Mouse (Mus musculus) cerebellum, adult 2 months (tissue): Measurements from ENCODE around the gene Cox7a2. TPM values are rescaled to one million over a fixed set of nuclear protein-coding genes. Genes with fewer than 3 reads are reported as not detected.

Source experiments
- DNase-seq, 2 experiments: peaks; one replicate each; pipeline ENCODE4 v3.0.0; 2021
- H3K27ac ChIP-seq: fragments of 200-500 bp; 2 replicates; pipeline ENCODE4 v1.5.1; 2012; ENCODE audit warnings: low read length, control low read depth, inconsistent platforms; ENCODE audit not compliant: insufficient read depth
- H3K27me3 ChIP-seq: fragments of 200-500 bp; 2 replicates; pipeline ENCODE4 v1.6.1; 2012; ENCODE audit warnings: inconsistent platforms, mild to moderate bottlenecking, low read length, moderate library complexity; ENCODE audit not compliant: control insufficient read depth, insufficient read depth
- H3K4me1 ChIP-seq: fragments of 200-500 bp; 2 replicates; pipeline ENCODE4 v1.6.1; 2011; ENCODE audit warnings: low read length; ENCODE audit not compliant: control insufficient read depth, insufficient read depth
- H3K4me3 ChIP-seq: fragments of 200-500 bp; replicated peaks from 2 replicates; pipeline ENCODE3; 2011; ENCODE audit warnings: mild to moderate bottlenecking, low read depth, low read length, control low read depth; ENCODE audit not compliant: insufficient read depth
- CTCF ChIP-seq: fragments of 200-500 bp; IDR thresholded peaks from 2 replicates; pipeline ENCODE4 v1.5.1; 2011; ENCODE audit warnings: low read depth, mild to moderate bottlenecking, control low read depth, low read length, moderate library complexity, borderline replicate concordance; ENCODE audit not compliant: insufficient read depth
- POLR2A ChIP-seq: fragments of 200-500 bp; IDR thresholded peaks from 2 replicates; pipeline ENCODE4 v1.6.1; 2011; ENCODE audit warnings: low read length, control low read depth, borderline replicate concordance; ENCODE audit not compliant: insufficient read depth
- WGBS: fragments of 180-500 bp; shearing (Covaris S2); methylation state at CpG from one replicate; pipeline ENCODE4 v1.1.7; 2018; 5-methylcytosine and 5-hydroxymethylcytosine counted together
- polyA plus RNA-seq: library from polyadenylated mRNA; depleted of rRNA; stranded (reverse); fragments of >200 nt; gene quantifications from 2 replicates; pipeline ENCODE4 v1.2.3, GENCODE M21; 2012

Cox7a2 gene
- polyA plus RNA-seq, 1 experiment = 707 TPM

DNA sequence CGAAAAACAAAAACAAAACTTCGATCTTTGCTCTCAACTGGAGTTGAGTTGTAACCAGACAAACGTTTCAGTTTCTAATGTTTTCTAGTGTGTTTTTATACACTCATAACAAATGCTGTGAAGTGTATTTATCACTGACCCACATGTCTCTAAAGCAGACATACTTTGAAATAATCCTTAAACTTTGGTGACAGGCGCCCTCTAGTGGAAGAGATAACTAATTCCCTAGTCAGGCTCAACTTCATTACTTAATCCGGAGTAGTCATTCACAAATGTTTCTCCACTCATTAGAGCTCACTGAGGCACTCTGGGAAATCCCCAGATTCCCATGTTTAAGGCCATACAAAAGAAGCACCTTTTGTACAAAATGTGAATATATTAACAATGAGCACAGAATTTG, 36.6 kb downstream of the Cox7a2 start:
- Histone ChIP-seq H3K4me1 (no peaks in the 10 kb centered on the region), H3K27me3 (peaks cover 3% of the 10 kb centered on the region; the same call in 1 of the 2 replicates), H3K4me3 (no peak overlapping the region), H3K27ac (no peak overlapping the region)
- 34% methylated on average over 5 of the region's 5 CpGs for WGBS
- no peak for TF ChIP-seq POLR2A
- TF ChIP-seq CTCF = no peak
- peak in 1 of 2 experiments; percentile 29 for DNase-seq

DNA sequence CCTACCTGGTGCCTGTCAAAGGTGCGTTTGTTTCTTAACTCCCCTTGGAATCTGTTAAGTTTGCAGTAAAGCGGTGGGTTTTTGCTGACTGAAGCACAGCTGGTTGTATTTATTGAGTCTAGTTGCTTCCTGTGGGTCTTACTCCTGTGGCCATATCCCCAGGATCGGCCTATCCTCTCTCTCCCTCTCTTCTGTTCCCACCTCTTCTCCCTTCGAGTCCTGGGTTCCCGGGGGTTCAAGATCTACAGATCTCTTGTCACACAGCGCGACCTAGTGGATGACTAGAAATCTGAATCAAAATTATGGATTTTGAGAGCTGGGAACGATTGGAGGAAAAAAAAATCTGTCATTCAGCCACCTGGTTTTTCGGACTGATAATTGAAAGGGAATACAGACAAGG, 38.6 kb downstream of the Cox7a2 start:
- Histone ChIP-seq H3K4me1 (no peaks in the 10 kb centered on the region), H3K27me3 (peaks cover 3% of the 10 kb centered on the region; the same call in 1 of the 2 replicates), H3K4me3 (no peak overlapping the region), H3K27ac (no peak overlapping the region)
- 6% methylated on average over 9 of the region's 9 CpGs for WGBS
- TF ChIP-seq POLR2A = no peak
- peak; percentile 81 for TF ChIP-seq CTCF
- DNase-seq = peak; percentile 45 to 47

DNA sequence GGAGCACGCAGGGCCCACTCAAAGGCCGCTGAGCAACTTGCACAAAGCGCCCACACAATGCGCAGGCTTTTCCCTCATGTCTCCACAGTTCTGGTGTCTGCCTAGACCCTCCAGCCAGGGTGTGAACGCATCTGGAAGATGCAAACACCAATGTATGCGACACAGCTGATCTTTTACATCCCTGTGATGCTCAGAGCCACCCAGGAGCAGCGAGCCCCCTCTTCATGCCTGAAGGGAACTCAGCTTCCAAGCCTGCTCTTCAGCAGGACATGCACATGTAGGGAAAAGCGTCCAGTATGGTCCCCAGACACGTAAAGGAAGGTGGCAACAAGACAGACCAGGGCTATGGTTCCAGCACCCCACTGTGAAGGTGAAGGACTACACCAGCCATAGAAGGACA, 39.5 kb downstream of the Cox7a2 start:
- Histone ChIP-seq H3K4me1 (0 out of 2 replicates have a peak, but pooled peaks cover 3% of the 10 kb centered on the region), H3K27ac (no peak overlapping the region), H3K4me3 (no peak overlapping the region), H3K27me3 (peaks cover 3% of the 10 kb centered on the region; the same call in 1 of the 2 replicates)
- WGBS = 82% methylated on average over 9 of the region's 9 CpGs
- TF ChIP-seq POLR2A (no peak), CTCF (no peak)
- DNase-seq = no peak

GRCm38 (mm10) chr9:79719451-79719850, 40.2 kb downstream of the Cox7a2 start:
- Histone ChIP-seq H3K4me1 (peaks cover 4% of the 10 kb centered on the region; the same call in 1 of the 2 replicates), H3K4me3 (peak overlapping the region; percentile 23)
- 7% methylated on average over 28 of the region's 28 CpGs for WGBS

DNA sequence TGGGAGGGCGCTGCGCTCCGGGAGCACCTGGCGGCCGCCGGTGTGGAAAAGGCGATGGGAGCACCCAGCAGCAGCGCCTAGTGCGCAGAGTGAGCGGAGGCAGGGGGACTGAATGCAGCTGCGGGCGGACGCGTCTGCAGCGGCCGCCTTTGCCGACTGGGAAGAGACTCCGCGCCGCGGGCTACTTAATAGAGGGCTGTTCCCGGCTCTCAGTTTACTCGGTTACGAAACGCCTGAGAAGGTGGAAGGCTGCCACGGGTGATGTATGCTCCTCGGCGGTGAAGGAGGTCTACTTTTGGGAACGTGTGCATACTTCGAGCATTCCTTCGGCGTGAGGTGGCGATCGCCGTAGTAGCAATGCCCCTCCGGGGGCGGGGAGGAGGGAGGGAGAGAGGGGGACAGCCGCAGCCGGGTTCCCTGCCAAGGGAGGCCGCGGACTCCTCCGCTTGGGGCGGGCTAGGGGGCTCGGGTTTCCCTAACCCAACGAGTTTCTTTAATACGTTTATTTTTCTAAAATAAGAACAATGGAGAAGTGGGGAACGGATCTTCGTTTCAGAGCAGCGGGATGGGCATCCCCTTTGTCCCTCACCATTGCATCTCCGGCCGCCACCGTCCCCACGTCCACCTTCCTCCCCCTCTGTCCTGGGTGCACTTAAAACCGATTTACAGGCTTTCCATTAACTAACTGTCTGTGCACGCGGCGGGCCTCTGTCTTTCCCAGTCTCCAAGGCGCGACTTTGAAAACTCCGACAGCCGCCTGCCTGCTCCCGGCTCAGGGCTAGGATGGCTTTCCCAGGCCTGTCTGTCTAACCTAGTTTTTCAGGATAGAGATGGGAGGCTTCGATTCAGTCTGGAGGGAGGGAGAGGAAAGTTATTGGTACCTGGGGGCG, 41.0 kb downstream of the Cox7a2 start, which contains the start of gene Col12a1:
Col12a1 (minus strand) TSS at position 351 of the 890 bp plus-strand sequence.
- Histone ChIP-seq H3K4me1 (peaks cover 7% of the 10 kb centered on the region; the same call in 1 of the 2 replicates), H3K27me3 (peaks cover 3% of the 10 kb centered on the region; the same call in 1 of the 2 replicates), H3K4me3 (peak within 1 kb of the TSS; percentile 57), H3K27ac (no peak within 1 kb of the TSS)
- DNase-seq = peak; percentile 29 to 36
- no peak for TF ChIP-seq CTCF
- WGBS = 1% methylated on average over 64 of the region's 64 CpGs

More at GRCm38 (mm10) chr9:79719451-79719850, 40.2 kb downstream of the Cox7a2 start:
- H3K27me3 ChIP-seq = peaks cover 3% of the 10 kb centered on the region; the same call in 1 of the 2 replicates
- TF ChIP-seq POLR2A (no peak), CTCF (no peak)
- no peak for DNase-seq
- H3K27ac ChIP-seq = no peak overlapping the region

DNA sequence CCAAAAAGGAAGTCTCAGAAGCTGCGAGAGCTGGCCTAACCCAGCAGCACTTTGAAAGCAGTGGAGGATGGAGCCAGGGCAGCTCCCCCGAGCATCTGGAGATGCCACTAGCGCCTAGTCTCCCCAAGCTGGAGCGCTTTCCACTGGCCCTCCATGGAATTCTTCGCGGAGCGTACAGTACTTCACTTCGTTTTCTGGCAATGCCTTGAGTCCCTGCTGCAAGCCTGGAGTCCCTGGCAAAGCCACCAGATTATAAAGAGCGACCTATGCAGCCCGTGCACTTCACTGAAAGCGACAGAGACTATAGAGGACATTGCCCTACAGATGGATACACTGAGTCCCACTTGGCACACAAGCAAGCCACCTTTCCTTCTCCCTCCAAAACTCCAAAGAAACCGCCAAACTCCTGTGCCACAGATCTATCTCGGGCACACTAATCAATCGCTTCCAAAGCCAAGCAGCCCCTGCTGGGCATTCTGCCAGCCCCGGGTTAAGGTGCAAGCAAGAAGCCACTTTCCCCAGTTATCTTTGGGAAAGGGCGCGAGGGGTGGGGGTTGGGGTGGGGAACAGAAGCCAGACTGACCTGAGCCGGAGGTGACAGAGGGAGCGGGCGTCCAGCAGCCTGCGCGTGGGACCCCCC, 41.7 kb downstream of the Cox7a2 start:
- TF ChIP-seq CTCF (no peak), POLR2A (no peak)
- H3K27me3 ChIP-seq = peaks cover 3% of the 10 kb centered on the region; the same call in 1 of the 2 replicates
- no peak overlapping the region for H3K27ac ChIP-seq
- H3K4me3 ChIP-seq = peak overlapping the region; percentile 57
- peaks cover 7% of the 10 kb centered on the region; the same call in 1 of the 2 replicates for H3K4me1 ChIP-seq
- 7% methylated on average over 22 of the region's 22 CpGs for WGBS
- peak in 1 of 2 experiments; percentile 26 for DNase-seq

GRCm38 (mm10) chr9:79716909-79717835, 42.5 kb downstream of the Cox7a2 start:
- DNase-seq = peak; percentile 68 to 70
- H3K27ac ChIP-seq = no peak overlapping the region
- peak; percentile 51; the same call in 1 of the 2 replicates for TF ChIP-seq CTCF
- no peak for TF ChIP-seq POLR2A
- WGBS = 18% methylated on average over 23 of the region's 23 CpGs
- H3K4me3 ChIP-seq = no peak overlapping the region
- H3K27me3 ChIP-seq = peaks cover 3% of the 10 kb centered on the region; the same call in 1 of the 2 replicates
- H3K4me1 ChIP-seq = peaks cover 7% of the 10 kb centered on the region; the same call in 1 of the 2 replicates
